Mouse (Mus musculus) small intestine, adult 2 months (tissue): Measurements from ENCODE around the gene Rps6ka5.

Experiments
- CTCF ChIP-seq: fragments of 200-500 bp; IDR thresholded peaks from 2 replicates; pipeline ENCODE4 v1.5.1; 2012; ENCODE audit warnings: low read depth, mild to moderate bottlenecking, control low read depth, inconsistent platforms, low read length, moderate library complexity, mixed read lengths; ENCODE audit not compliant: insufficient replicate concordance, insufficient read length; ENCODE audit errors: extremely low read depth
- POLR2A ChIP-seq: fragments of 200-500 bp; IDR thresholded peaks from 2 replicates; pipeline ENCODE4 v1.6.1; 2012; ENCODE audit warnings: low read depth, mild to moderate bottlenecking, control low read depth, inconsistent platforms, low read length, moderate library complexity

DNA sequence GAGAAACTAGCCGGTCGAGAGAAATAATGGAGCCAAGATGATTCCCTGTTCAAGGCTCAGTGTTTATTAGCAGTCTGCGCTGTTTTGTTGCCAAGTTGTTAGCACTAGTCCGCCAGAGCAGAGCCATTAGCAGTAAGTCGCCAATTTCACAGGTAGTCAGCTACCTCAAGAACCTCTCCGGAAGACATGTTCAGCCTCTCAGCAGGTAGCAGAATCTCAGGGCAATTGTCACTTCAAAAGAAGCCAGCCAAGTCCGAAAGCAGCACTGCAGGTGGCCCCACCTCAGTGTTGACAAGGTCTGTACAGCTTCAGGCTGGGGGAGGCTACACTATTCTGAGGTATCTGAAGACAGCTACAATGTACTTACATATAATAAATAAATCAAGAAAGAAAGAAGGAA, 1.1 kb upstream of the Rps6ka5 start:
- TF ChIP-seq POLR2A (no peak), CTCF (no peak)
